Mouse (Mus musculus): ENCODE results near the gene Ndufs2.

Gene Ndufs2

DNA sequence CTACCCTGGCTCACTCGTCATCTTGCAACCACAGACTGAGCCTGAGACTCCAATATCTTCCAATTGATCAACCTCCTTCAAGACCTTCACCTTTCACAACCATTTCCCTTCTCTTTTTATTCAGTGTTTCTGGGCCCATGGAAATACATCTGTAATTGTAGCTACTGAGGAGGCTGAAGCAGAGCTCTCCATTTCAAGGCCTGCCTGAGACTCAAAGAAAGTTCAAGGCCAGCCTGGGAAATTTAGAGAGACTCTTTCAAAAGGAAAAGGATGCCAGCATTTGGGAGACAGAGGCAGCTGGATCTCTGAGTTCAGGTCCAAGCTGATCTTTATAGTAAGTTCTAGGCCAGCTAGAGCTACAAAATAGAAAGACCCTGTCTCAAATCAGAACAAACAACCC lies 23.3 kb downstream of the Ndufs2 start:
- DNase-seq (ENCODE audit: low spot score), result no peak

DNA sequence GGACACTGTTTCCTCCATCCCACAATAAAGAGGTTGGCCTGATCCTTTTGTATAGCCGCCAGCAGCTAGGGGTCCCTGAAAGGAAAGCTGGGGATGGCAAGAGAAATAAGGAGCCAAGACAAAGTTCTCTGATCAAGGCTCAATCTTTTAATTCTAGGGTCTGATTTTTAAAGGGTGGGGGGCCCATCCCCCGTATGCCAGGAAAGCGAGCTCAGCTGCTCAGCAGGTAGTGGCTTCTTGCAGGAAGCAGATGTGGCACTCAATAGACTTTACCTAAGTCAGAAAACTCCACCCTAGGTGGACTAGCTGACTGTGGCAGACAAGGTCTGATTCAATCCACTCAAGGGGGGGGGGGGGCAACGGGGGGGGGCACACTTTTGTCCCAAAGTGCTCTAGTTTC lies 24.4 kb downstream of the Ndufs2 start:
- DNase-seq (ENCODE audit: low spot score), result no peak

DNA sequence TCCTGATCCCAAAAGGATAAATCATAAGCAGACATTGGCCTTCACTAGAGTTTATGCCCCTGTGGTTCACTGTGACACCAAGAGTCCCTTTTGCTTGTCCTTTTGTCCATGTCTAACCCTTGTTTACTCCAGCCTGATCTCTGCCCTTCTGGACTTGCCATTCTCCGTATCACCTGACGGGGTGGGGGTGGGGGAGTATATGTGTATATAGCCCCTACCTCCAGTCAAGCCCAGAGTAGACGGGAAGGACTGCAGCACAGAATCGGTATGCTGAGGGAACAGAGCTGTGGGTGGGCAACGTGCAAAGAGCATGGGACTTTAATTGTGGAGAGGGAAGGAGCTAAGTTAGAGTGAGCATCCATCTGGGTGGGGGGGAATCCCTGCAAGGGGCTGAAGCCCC lies 26.3 kb downstream of the Ndufs2 start, which contains the start of gene Apoa2:
Apoa2 (plus strand) TSS at position 198 of the 400 bp plus-strand sequence.
- DNase-seq (ENCODE audit: low spot score), result no peak

DNA sequence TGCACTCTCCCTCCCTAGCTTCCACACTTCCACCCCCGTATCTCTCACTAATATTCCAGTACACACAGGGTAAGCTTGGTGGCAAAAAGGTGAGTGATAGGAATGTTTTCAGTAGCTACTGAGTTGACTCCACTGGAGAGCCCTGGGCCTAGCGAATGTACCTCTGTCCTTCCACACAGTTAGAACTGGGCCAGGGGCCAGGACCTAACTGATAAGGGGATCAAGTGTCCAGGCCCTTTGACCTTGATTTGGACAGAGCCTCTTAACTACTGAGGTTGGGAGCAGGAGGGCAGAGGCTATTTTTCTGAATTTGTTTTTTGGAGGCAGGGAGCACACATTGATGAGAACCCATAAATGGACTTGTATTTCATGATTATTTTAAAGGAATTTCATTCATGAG lies 27.4 kb downstream of the Ndufs2 start:
- DNase-seq (ENCODE audit: low spot score), result peak; percentile 52

DNA sequence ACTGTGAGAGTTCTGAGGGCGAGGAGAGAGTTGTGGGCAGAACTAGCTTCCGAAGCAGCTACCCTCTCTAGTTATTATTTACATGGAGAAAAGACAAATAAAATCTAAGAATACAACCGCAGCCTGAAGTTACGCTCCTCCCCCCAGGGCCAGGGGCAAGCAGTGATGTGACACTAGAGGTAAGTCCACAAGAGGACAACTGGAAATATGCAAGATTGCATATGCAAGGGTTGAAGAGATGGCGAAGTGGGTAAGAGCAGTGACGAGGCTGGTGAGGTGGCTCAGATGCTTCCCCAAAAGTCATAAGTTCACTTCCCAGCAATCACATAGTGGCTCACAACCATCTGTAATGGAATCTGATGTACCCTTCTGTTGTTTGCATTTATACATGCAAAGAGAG lies 28.0 kb downstream of the Ndufs2 start:
- DNase-seq (ENCODE audit: low spot score), result no peak

DNA sequence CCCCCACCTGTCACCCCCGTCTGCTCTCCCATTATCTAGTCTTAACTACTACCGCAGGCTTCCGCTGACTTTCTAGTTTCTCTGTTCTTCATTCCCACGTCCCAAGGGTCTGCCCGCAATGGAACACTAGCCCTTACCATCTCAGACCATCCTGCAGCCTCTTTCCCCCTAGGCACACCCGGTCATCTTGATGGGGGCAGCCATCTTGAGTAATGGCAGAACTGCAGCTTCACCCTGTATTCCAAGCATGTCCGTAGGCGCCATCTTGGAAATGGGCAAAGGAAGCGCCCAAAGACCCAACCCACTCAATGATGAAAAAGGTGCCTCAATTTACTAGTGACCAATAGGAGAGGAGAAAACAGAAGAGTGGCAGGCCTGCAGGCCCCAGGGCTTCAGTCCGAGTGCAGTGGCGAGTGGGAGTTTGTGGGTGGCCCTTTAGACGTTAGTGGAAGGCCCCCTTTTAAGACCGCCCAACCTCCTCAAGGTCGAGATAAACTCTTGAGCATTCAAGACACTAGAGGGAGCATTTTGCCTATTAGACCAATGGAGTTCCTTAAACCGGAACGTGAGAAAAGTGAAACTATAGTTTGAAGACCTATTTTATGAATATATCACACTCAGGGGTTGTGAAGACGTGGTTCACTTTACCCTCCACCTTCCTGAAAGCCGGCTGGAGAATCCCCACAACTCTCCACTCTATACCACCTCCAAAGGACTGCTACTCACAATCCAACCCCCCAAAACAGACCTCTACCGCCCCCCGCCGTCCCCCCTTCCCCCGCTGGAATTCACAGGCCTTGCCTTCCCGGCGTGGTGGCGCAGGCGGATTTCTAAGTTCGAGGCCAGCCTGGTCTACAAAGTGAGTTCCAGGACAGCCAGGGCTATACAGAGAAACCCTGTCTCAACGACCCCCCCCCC lies 28.7 kb downstream of the Ndufs2 start, which contains the start of gene Tomm40l:
Tomm40l (minus strand) TSS at position 277 of the 918 bp plus-strand sequence.
- DNase-seq (ENCODE audit: low spot score), result peak; percentile 99

DNA sequence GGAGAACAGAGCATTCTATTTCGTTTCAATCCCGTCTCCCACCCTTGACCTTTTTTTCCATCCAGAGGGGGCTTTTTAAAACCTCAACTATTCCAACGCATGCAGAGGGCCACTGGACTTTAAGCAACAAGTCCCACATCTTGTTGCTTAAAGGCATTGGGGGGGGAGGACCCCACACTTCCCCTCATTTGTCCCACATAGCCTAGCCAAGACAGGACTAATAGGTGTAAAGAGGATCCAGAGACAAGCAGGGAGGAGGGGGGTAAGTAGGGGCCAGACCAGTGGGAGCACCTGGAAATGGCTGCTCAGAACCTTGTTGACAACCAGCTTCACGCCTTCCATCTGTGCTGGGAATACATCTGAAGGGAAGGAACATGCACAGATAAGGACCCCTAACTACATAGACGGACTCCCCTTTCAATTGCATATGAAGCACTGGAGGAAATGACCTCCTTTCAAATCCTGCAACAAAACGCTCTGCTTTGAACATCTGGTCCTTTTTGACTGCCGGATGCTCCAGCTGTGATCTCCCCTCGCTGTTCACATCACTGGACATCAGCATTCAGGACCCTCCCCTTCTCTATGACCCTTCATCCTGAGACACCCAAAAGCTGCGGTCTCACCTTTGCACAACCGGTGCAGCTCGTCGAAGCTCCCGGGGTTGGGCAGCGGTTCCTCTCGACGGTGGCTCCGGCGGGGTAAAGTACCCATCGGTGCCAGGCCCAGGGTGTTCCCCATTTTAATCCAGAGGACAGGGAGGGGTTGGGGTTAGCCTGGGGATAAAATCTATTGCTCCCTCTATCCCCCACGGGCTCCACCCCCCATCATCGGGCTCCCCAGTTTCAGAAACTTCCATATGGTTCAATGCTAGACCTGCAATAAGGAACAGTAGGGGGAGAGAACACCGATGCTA lies 29.7 kb downstream of the Ndufs2 start:
- no peak for DNase-seq (ENCODE audit: low spot score)

DNA sequence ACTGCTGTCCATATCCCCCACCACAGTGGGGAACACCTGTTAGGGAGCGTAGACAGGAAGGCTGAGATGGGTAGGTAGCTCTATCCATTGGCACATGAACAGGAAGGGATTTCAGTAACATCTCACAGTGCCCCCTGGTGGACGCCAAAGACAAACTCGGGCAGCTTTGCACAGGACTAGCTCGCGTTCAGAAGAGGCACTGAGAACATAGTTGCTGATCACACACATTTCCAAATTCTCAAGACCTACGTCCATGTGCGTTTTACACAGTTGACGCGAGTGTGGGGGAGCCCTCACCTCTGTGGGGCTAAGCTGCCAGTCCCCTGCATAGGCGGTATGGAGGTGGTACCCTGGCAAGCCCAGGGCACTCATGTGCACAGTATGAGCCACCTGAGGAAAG lies 30.3 kb downstream of the Ndufs2 start:
- peak; percentile 87 for DNase-seq (ENCODE audit: low spot score)

DNA sequence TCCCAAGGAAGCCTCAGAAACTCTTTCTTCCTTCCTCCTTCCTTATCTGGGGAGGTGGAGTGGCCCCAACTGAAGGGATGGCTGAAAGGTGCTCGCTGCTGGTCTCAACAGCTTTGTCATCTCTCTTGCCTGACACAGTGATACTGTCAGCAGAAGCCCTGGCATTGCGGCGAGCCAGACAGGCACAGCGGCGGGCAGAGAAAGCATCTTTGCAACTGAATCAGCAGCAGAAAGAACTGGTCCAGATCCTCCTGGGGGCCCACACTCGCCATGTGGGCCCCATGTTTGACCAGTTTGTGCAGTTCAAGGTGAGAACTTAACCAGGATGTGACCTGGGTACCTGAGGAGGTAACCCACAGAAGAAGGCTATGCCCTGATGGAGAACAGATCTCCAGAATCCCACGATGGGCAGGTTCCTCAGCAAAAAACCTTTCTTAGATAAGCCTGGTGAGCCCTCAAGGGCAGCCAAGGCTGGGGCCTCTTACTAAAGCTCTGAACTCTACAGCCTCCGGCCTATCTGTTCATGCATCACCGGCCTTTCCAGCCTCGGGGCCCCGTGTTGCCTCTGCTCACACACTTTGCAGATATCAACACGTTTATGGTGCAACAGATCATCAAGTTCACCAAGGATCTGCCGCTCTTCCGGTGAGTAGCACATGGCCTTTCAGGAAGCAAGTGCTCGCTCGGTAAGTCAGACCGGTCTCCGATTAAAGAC lies 34.8 kb downstream of the Ndufs2 start:
- no peak for DNase-seq (ENCODE audit: low spot score)

DNA sequence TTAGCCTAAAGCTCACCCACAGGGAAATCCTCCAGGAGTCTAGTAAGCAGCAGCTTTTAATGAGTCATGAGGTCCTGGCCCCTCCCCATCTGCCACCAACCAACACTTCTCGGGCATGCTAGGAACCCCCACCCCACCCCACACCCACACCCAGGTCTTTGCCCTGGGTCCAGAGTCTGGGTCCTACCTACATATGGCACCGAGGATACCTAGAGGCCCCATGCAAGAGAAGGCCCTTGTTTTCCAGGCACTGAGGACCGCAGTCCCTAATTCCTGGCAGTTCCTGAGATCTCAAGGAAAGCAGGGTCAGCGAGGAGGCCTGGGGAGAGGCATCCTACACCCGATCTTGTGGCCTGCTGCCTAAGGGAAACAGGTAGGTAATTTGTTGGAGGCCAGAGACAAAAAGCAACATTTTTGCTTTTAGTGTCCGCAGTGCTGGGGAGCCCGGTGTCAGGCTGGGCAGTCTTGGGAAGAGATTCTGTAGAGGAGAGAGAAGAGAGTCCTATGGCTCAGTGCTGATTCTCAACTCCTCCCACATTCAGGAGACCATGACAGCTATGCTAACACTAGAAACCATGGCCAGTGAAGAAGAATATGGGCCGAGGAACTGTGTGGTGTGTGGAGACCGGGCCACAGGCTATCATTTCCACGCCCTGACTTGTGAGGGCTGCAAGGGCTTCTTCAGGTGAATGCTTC lies 37.2 kb downstream of the Ndufs2 start, which contains the start of gene Nr1i3:
Nr1i3 (plus strand) TSS at position 170 of the 696 bp plus-strand sequence.
- no peak for DNase-seq (ENCODE audit: low spot score)

DNA sequence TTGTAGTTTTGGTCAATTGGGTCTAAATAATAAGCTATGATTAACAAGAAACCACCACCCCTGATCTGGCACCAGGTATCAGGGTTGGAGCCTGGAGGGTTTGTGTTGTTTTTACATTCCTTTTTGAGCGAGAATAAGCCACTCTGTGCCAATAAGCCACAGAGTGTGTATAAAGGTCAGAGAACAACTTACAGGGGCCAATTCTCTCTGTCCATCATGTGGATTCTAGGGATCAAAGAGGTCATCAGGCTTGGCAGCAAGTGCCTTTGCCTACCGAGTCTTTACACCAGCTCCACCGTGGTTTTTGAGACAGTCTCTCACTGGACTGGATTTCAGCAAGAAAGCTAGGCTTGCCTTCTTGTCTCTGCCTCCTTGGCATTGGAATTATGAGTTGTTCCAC lies 38.3 kb downstream of the Ndufs2 start:
- no peak for DNase-seq (ENCODE audit: low spot score)

DNA sequence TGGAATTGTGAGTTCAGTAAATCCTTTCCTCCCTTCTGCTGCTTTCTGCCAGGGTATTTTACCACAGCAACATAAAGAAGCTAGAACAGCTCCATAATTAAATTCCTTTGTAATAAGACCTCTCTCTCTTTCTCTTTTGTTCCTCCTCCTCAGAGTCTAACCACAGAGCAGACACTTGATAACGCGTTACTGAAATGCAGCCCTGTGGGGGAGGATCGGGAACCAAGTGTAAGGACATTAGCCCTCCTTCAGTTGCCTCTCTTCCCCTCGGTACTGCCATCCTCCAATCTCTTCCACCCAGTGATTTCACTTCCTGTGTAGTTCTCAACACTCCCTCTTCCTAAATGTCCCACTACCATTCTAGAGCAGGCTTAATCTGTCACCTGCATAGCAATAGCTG lies 41.8 kb downstream of the Ndufs2 start:
- DNase-seq (ENCODE audit: low spot score), result no peak

DNA sequence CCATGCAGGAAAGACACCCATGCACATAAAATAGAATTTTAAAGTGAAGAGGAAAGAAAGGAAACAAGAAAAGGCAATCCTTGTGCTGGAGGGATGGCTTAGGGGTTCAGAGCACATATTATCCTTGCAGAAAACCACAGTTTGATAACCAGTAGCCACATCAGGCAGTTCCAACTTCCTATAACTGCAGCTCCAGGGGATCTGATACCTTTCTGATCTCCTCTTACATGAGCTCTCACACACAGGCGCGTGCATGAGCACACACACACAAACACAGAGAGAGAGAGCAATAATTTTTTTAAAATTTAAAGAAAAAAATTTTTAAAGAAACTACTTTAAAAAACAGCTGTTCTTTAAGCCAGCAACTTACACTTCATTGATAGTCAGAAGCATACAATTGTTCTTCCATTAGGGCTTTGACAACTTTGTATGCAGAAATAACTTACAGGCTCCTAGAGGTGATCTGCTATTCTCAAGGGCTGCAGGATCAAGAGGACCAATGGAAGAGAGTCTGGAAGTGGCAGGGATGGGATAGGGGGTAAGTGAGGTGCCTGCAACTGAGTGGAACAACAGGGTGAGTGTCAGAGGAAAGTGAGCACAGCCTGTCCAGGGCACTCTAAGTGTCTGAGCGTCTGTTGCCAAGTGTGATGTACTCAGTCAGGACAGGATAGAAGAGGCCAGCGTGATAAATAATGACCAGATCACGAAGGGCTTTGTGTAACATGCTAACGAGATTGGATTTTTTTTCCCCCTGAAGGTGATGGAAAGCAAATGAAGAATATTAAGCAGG lies 45.3 kb downstream of the Ndufs2 start:
- DNase-seq (ENCODE audit: low spot score), result no peak

DNA sequence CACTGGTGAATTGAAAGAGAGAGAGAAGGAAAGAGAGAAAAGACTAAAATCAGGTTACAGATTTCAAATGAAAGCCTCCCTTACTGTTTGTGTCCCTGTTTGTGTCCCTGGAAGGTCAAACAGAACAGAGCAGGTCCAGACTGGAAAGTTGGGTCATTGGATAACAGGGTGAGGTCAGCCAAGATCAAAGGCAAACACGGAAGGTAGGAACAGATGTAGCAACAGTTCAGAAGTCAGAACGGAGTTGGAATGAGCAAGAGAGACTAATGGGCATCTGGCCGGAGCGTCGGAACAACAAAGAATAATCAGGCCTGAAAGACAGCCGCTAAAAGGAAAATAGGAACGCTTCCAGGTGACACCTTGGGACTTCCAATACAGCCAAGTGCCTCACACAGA lies 46.9 kb downstream of the Ndufs2 start:
- no peak for DNase-seq (ENCODE audit: low spot score)

DNA sequence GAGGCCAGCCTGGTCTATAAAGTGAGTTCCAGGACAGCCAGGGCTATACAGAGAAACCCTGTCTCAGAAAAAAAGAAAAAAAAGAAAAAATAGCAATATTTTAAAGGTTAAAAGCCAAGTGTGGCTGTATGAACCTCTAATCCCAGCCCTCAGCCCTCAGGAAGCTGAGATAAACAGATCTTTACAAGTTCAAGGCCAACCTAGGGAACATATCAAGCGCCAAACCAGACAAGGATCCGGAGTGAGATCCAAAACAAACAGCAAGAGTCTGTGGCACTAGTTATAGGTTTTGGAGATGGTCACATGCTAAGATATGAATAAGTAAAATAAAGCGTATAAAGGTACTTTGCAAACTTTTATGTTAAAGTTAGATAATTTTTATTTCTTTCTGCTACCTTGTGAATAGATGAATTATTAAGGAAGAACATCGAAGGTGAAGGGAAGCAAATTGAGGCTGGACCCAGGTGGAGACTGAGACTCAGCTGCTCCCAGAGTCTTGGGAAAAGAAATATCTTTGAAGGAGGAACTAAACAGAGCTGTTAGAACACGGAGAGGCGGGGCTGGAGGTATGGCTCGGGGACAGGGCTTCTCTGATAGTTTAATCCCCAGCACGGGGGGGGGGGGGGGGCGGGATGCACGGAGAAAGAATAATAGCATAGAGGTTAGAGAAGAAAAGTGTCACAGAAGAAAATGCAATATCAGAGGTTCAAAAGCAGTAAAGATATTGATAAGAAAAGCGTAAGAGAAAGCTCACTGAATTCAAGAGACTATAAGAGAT lies 47.5 kb downstream of the Ndufs2 start:
- DNase-seq (ENCODE audit: low spot score), result no peak

DNA sequence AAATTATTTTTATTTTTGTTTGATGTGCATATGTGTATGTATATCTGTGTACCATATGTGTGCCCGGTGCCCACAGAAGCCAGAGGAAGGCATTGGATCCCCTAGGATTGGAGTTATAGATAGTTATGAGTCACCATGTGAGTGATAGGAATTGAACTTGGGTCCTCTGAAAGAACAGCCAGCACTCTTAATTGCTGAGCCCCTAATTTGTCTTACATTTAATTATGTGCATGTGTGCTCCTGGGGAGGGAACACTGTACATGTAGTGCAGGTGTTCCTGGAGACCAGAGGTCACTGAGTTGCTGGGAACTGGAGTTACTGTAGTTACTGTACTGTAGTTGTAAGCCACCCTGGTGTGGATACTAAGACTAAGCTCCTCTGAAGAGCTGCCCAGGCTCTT lies 50.4 kb downstream of the Ndufs2 start:
- no peak for DNase-seq (ENCODE audit: low spot score)

DNA sequence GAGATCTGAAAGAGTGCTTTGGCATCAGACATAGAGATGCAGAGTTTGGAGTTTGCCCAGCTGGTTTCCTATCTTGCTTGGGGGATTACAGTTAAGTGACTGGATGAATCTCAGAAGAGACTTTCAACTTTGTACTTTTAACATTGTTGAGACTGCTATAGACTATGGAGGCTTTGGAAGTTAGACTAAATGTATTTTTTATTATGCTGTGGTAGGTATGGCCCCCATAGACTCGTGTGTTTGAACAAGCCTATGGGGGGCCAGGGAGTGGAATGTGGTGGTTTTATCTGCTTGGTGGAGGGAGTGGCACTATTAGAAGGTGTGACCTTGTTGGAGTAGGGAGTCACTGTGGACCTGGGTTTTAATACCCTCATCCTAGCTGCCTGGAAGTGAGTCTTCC lies 51.7 kb downstream of the Ndufs2 start:
- no peak for DNase-seq (ENCODE audit: low spot score)

DNA sequence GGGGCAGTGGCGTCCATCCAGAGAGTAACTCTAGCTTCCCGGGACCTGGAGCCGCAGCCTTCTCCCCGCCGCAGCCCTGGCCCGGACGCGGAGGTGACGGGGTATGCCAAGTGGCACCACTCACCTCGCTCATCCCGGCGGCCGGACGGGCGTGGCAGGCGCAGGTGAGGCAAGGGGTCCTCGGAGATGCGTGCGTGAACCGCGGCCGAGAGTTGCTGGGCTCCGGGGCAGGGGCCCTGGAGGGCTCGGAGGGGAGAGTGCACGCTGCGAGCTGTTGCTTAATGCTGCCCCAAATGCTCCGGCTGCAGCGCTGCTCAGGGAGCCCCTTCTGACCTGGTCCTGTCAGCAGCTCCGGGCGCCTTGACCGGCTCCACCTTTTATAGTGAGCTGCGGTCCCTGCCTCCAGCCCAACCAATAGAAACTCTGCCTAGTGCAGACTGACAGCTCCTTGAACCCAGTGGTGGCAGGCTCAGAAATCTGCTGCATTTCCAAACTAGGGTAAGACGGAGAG lies 55.2 kb downstream of the Ndufs2 start, which contains the start of gene Pcp4l1:
Pcp4l1 (minus strand) TSS at position 382 of the 511 bp plus-strand sequence.
- peak; percentile 68 for DNase-seq (ENCODE audit: low spot score)

DNA sequence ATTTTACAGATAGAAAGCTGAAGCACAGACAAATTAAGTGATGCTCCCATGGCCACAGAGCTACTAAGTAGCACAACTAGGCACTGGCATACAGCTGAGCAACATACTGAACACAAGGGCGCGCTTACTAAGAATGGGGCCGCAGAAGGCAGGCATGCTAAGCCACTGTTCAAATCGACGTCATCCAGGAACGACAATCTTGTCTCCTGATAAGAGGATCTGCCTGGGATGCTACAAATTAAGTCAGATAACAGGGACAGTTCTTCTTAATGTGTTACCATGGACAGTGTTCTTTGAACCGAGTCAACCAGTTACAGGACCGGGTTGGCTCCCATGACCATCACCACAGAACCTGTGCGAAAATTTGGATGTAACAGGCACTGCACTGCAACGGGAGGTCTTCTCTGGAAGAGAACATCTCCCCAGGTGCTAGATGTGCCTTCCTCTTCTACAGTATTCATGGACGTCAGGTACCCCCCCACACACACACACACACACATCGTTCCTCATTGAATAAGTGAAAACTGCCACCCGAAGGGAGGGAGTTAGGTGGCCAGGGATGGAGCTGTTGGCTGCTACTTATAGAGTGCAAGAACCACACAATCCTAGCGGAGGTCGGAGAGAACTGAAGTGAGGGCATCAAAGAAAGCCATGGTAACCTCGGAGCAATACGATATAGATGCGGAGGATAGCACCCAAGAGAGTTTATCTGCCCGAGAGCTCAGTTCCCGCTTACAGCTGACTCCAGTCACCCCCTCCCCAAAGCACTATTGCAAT lies 56.0 kb downstream of the Ndufs2 start:
- no peak for DNase-seq (ENCODE audit: low spot score)

Measured in lung, postnatal 25 days (tissue).